ENCODE assay signal across 8 mouse cellular contexts in genomic region chr5:36869578-36870236, GRCm38 (mm10). TPM values are rescaled to one million over a fixed set of nuclear protein-coding genes. Genes with fewer than 3 reads are reported as not detected.
A peak's percentile ranks its signal among the peaks of the same experiment; 100 is the strongest.
DNase-seq lines count a peak whose midpoint lies in the region; ATAC-seq and TF ChIP-seq lines count a peak whose summit lies in the region.

No protein-coding gene starts in this region.

- H3K4me3 ChIP-seq in lung, embryonic 15.5 days, result peak overlapping the region; percentile 2; the same call in 1 of the 2 replicates
- H3K4me3 ChIP-seq in lung, adult 2 months (replicated peaks; ENCODE audit: extremely low read depth, low read depth, low read length), result no peak overlapping the region
- peak overlapping the region; percentile 41 for H3K4me3 ChIP-seq in hindbrain, embryonic 11.5 days (ENCODE audit: low read depth, low read length)
- H3K4me3 ChIP-seq in limb, embryonic 12.5 days (replicated peaks), result peak overlapping the region; percentile 50

- H3K27ac ChIP-seq in lung, embryonic 15.5 days, result no peak overlapping the region
- H3K27ac ChIP-seq in hindbrain, embryonic 11.5 days (ENCODE audit: low read depth, low read length), result no peak overlapping the region
- H3K27ac ChIP-seq in limb, embryonic 12.5 days, result no peak overlapping the region

- 0 out of 2 replicates have a peak, but pooled peaks cover 3% of the 10 kb centered on the region for H3K4me1 ChIP-seq in lung, embryonic 15.5 days
- H3K4me1 ChIP-seq in lung, adult 2 months (ENCODE audit: control insufficient read depth, insufficient read depth, low read length), result no peaks in the 10 kb centered on the region
- H3K4me1 ChIP-seq in hindbrain, embryonic 11.5 days (replicated peaks; ENCODE audit: control insufficient read depth, insufficient read depth, low read length), result peaks cover 14% of the 10 kb centered on the region
- peaks cover 21% of the 10 kb centered on the region for H3K4me1 ChIP-seq in limb, embryonic 12.5 days (replicated peaks)

- no peak for TF ChIP-seq POLR2A in lung, adult 2 months (IDR thresholded peaks at IDR 0.05; ENCODE audit: borderline replicate concordance, extremely low read depth, low read depth, low read length)

- ATAC-seq in lung, embryonic 15.5 days (ENCODE audit: borderline replicate concordance, extremely low read depth, low FRiP score, low TSS enrichment), result 0 out of 2 replicates have a peak, but pooled peaks have one; percentile 32
- peak; percentile 61; the same call in 1 of the 2 replicates for ATAC-seq in hindbrain, embryonic 11.5 days (ENCODE audit: low FRiP score)
- ATAC-seq in limb, embryonic 12.5 days (ENCODE audit: insufficient number of reproducible peaks, insufficient read depth, low FRiP score, low TSS enrichment, low read depth), result no peak

- peaks cover 92% of the 10 kb centered on the region for H3K27me3 ChIP-seq in lung, embryonic 15.5 days
- H3K27me3 ChIP-seq in hindbrain, embryonic 11.5 days (ENCODE audit: control insufficient read depth, insufficient read depth, low read length), result peaks cover 62% of the 10 kb centered on the region
- peaks cover 100% of the 10 kb centered on the region for H3K27me3 ChIP-seq in limb, embryonic 12.5 days

- no peak for DNase-seq in lung, adult 2 months
- DNase-seq in cerebellum, adult 9-10 months, result peak; percentile 85
- DNase-seq in hindbrain, embryonic 11.5 days (ENCODE audit: low spot score), result peak; percentile 56
- DNase-seq in right cerebral cortex, postnatal 36 days (ENCODE audit: low spot score in 2 of 2), result peak; percentile 70
- DNase-seq in gastrocnemius, postnatal 4 days (ENCODE audit: low spot score in 2 of 2), result no peak
- no peak for DNase-seq in heart, postnatal 14 days

- no peaks in the 10 kb centered on the region for H3K36me3 ChIP-seq in lung, embryonic 15.5 days
- H3K36me3 ChIP-seq in hindbrain, embryonic 11.5 days (ENCODE audit: control insufficient read depth, insufficient read depth, low read length), result no peaks in the 10 kb centered on the region
- H3K36me3 ChIP-seq in limb, embryonic 12.5 days, result no peaks in the 10 kb centered on the region

- H3K9ac ChIP-seq in lung, embryonic 15.5 days, result no peak overlapping the region
- H3K9ac ChIP-seq in hindbrain, embryonic 11.5 days (ENCODE audit: low read depth, low read length), result peak overlapping the region; percentile 47; the same call in 1 of the 2 replicates
- peak overlapping the region; percentile 47; the same call in 1 of the 2 replicates for H3K9ac ChIP-seq in limb, embryonic 12.5 days (replicated peaks)

- H3K4me2 ChIP-seq in lung, embryonic 15.5 days, result peak overlapping the region; percentile 35; the same call in 1 of the 2 replicates
- H3K4me2 ChIP-seq in hindbrain, embryonic 11.5 days (replicated peaks; ENCODE audit: low read depth, low read length), result peak overlapping the region; percentile 84
- peak overlapping the region; percentile 78 for H3K4me2 ChIP-seq in limb, embryonic 12.5 days

- H3K9me3 ChIP-seq in lung, embryonic 15.5 days, result no peaks in the 10 kb centered on the region
- no peaks in the 10 kb centered on the region for H3K9me3 ChIP-seq in hindbrain, embryonic 11.5 days (ENCODE audit: control insufficient read depth, low read length)
- 0 out of 2 replicates have a peak, but pooled peaks cover 7% of the 10 kb centered on the region for H3K9me3 ChIP-seq in limb, embryonic 12.5 days

- under 1% methylated on average over 54 of the region's 56 CpGs for WGBS in lung, embryonic 15.5 days
- WGBS in lung, adult 2 months, result 2% methylated on average over 56 of the region's 56 CpGs
- 1% methylated on average over 35 of the region's 56 CpGs for WGBS in hindbrain, embryonic 11.5 days
- WGBS in limb, embryonic 12.5 days, result under 1% methylated on average over 56 of the region's 56 CpGs

- intact Hi-C loops in heart, postnatal 14 days (cut with DNase I), result no loop called here

- TF ChIP-seq CTCF in lung, adult 2 months (IDR thresholded peaks at IDR 0.05; ENCODE audit: insufficient read depth, low read length), result no peak

RNA-seq across cellular contexts. Expression of gene Ppp2r2c, which starts 1.4 kb away (rescaled TPM):
- polyA plus RNA-seq in lung, embryonic 15.5 days (2015; fragmentation: Nextera tagmentation; extraction: Ambion mirVana), result 0.10 and 0.26 TPM in 2 replicates
- polyA plus RNA-seq in lung, adult 2 months (2012; rRNA removed), result 2.9 and 5.2 TPM in 2 replicates
- polyA plus RNA-seq in hindbrain, embryonic 11.5 days (2014; fragmentation: Nextera tagmentation; extraction: Ambion mirVana), result 1.9 and 3.3 TPM in 2 replicates
- polyA plus RNA-seq in limb, embryonic 12.5 days (2016; fragmentation: Nextera tagmentation; extraction: Ambion mirVana), result 0.17 and 0.31 TPM in 2 replicates
- 1 to 10 TPM; 1.2 to 1.8 TPM for total RNA-seq in gastrocnemius, postnatal 4 days (2021)
- total RNA-seq in heart, postnatal 14 days (2021), result under 1 TPM; 0.10 to 0.12 TPM

RNA-seq across cellular contexts. Expression of gene Man2b2, which starts 39.3 kb away (rescaled TPM):
- polyA plus RNA-seq in lung, embryonic 15.5 days (2015; fragmentation: Nextera tagmentation; extraction: Ambion mirVana), result 11.3 and 14.0 TPM in 2 replicates
- polyA plus RNA-seq in lung, adult 2 months (2012; rRNA removed), result 95.6 and 106 TPM in 2 replicates
- polyA plus RNA-seq in hindbrain, embryonic 11.5 days (2014; fragmentation: Nextera tagmentation; extraction: Ambion mirVana), result 10.4 and 12.2 TPM in 2 replicates
- polyA plus RNA-seq in limb, embryonic 12.5 days (2016; fragmentation: Nextera tagmentation; extraction: Ambion mirVana), result 6.9 and 7.8 TPM in 2 replicates
- 10 to 100 TPM; 19.6 to 20.8 TPM for total RNA-seq in gastrocnemius, postnatal 4 days (2021)
- 10 to 100 TPM; 12.9 to 14.4 TPM for total RNA-seq in heart, postnatal 14 days (2021)

Comparison
In these comparisons a context has a peak if more than half of its experiments do, and no peak if none do; other contexts are left out.
1. DNase-seq: peak in cerebellum, adult 9-10 months (single experiment), hindbrain, embryonic 11.5 days (single experiment) and right cerebral cortex, postnatal 36 days (2 of 2); none in lung, adult 2 months (single experiment), gastrocnemius, postnatal 4 days (0 of 2) and heart, postnatal 14 days (0 of 2).
2. Peak in every context shown above with its lines, with median percentiles within 50 percentile points of each other: H3K4me2 ChIP-seq.